ENCODE assay signal across 9 mouse cellular contexts in genomic region chr2:31006434-31006833, GRCm38 (mm10). TPM values are rescaled to one million over a fixed set of nuclear protein-coding genes. Genes with fewer than 3 reads are reported as not detected.
A peak's percentile ranks its signal among the peaks of the same experiment; 100 is the strongest.
DNase-seq lines count a peak whose midpoint lies in the region; ATAC-seq and TF ChIP-seq lines count a peak whose summit lies in the region.
"Had no signal": no experiment of that assay in that cellular context is flagged by ENCODE, and none has a peak within 500 bp of the region (broad histone marks: within the 10 kb centered on the region; RNA-seq: fewer than 3 reads in every experiment).

No protein-coding gene starts in this region.

- no peak for TF ChIP-seq POLR2A in lung, adult 2 months (IDR thresholded peaks at IDR 0.05; ENCODE audit: borderline replicate concordance, extremely low read depth, low read depth, low read length)

- H3K9ac ChIP-seq in lung, embryonic 16.5 days (ENCODE audit: low read length), result no peak overlapping the region
- H3K9ac ChIP-seq: limb, embryonic 12.5 days had no signal

- 0 out of 2 replicates have a peak, but pooled peaks have one; percentile 31 for ATAC-seq in lung, embryonic 16.5 days (ENCODE audit: low read depth)

- no peak for TF ChIP-seq CTCF in lung, adult 2 months (IDR thresholded peaks at IDR 0.05; ENCODE audit: insufficient read depth, low read length)
- no peak for TF ChIP-seq CTCF in layer of hippocampus, adult 2 months (conservative IDR thresholded peaks at IDR 0.05)

- H3K4me1 ChIP-seq in lung, embryonic 16.5 days (replicated peaks; ENCODE audit: control insufficient read depth, insufficient read depth, low read length), result peaks cover 3% of the 10 kb centered on the region; the same call in 1 of the 2 replicates
- H3K4me1 ChIP-seq in lung, adult 2 months (ENCODE audit: control insufficient read depth, insufficient read depth, low read length), result no peaks in the 10 kb centered on the region
- H3K4me1 ChIP-seq: limb, embryonic 12.5 days had no signal

- intact Hi-C loops in heart, postnatal 10 days (cut with DNase I), result no loop called here
- intact Hi-C loops in left cerebral cortex, postnatal 14 days (cut with DNase I), result no loop called here

- no peak overlapping the region for H3K4me3 ChIP-seq in lung, embryonic 16.5 days (ENCODE audit: low read length)
- H3K4me3 ChIP-seq in lung, adult 2 months (replicated peaks; ENCODE audit: extremely low read depth, low read depth, low read length), result no peak overlapping the region
- no peak overlapping the region for H3K4me3 ChIP-seq in layer of hippocampus, adult 2 months
- H3K4me3 ChIP-seq: limb, embryonic 12.5 days had no signal

- no peak for DNase-seq in lung, adult 2 months
- peak; percentile 86 for DNase-seq in c-Kit-positive CD71-positive TER-119-positive erythroid progenitor cells, embryonic 14.5 days (ENCODE audit: low spot score)
- peak; percentile 76 to 80 for DNase-seq in heart, postnatal 10 days
- DNase-seq in spleen, postnatal 10 days (ENCODE audit: low spot score in 2 of 2), result peak; percentile 46 to 72
- no peak for DNase-seq in left cerebral cortex, postnatal 14 days (ENCODE audit: low spot score in 2 of 2)
- no peak for DNase-seq in right cerebral cortex, adult 18-20 months
- no peak for DNase-seq in layer of hippocampus, adult 2 months (ENCODE audit: low spot score in 2 of 2)

- WGBS in lung, embryonic 16.5 days, result 56% methylated on average over 5 of the region's 5 CpGs
- 61% methylated on average over 5 of the region's 5 CpGs for WGBS in lung, adult 2 months

- no peak overlapping the region for H3K27ac ChIP-seq in lung, embryonic 16.5 days (ENCODE audit: low read length)
- H3K27ac ChIP-seq in layer of hippocampus, adult 2 months, result no peak overlapping the region
- H3K27ac ChIP-seq: limb, embryonic 12.5 days had no signal

- no peaks in the 10 kb centered on the region; the same call in 1 of the 2 replicates for H3K36me3 ChIP-seq in lung, embryonic 16.5 days (ENCODE audit: control insufficient read depth, insufficient read depth, low read length)

- no peak overlapping the region for H3K4me2 ChIP-seq in lung, embryonic 16.5 days (ENCODE audit: low read depth, low read length)
- H3K4me2 ChIP-seq: limb, embryonic 12.5 days had no signal

- H3K27me3 ChIP-seq in lung, embryonic 16.5 days (ENCODE audit: control insufficient read depth, insufficient read depth, low read depth, low read length), result no peaks in the 10 kb centered on the region
- H3K27me3 ChIP-seq: limb, embryonic 12.5 days had no signal

- no peaks in the 10 kb centered on the region for H3K9me3 ChIP-seq in lung, embryonic 16.5 days (ENCODE audit: control insufficient read depth, low read length)
- H3K9me3 ChIP-seq: limb, embryonic 12.5 days had no signal

RNA-seq across cellular contexts. Expression of gene Usp20, which starts 24.4 kb away (rescaled TPM):
- 16.3 and 16.5 TPM in 2 replicates for polyA plus RNA-seq in lung, embryonic 16.5 days (2015; fragmentation: Nextera tagmentation; extraction: Ambion mirVana)
- polyA plus RNA-seq in lung, adult 2 months (2012; rRNA removed), result 14.6 and 18.5 TPM in 2 replicates
- total RNA-seq in heart, postnatal 10 days (2021), result 10 to 100 TPM; 58.5 to 61.1 TPM
- 10 to 100 TPM; 60.5 to 66.1 TPM for total RNA-seq in left cerebral cortex, postnatal 14 days (2021)
- total RNA-seq in layer of hippocampus, adult 2 months (2021), result 10 to 100 TPM; 83.9 to 87.1 TPM

RNA-seq across cellular contexts. Expression of gene BC005624, which starts 24.4 kb away (rescaled TPM):
- 57.6 and 58.9 TPM in 2 replicates for polyA plus RNA-seq in lung, embryonic 16.5 days (2015; fragmentation: Nextera tagmentation; extraction: Ambion mirVana)
- 19.7 and 33.2 TPM in 2 replicates for polyA plus RNA-seq in lung, adult 2 months (2012; rRNA removed)
- total RNA-seq in heart, postnatal 10 days (2021), result 10 to 100 TPM; 19.2 to 19.9 TPM
- total RNA-seq in left cerebral cortex, postnatal 14 days (2021), result 10 to 100 TPM; 56.9 TPM
- total RNA-seq in layer of hippocampus, adult 2 months (2021), result 10 to 100 TPM; 66.8 to 68.5 TPM

RNA-seq across cellular contexts. Expression of gene Tor1a, which starts 38.7 kb away (rescaled TPM):
- 72.8 and 77.1 TPM in 2 replicates for polyA plus RNA-seq in lung, embryonic 16.5 days (2015; fragmentation: Nextera tagmentation; extraction: Ambion mirVana)
- polyA plus RNA-seq in lung, adult 2 months (2012; rRNA removed), result 33.3 and 37.4 TPM in 2 replicates
- total RNA-seq in heart, postnatal 10 days (2021), result 10 to 100 TPM; 18.9 to 20.7 TPM
- total RNA-seq in left cerebral cortex, postnatal 14 days (2021), result 10 to 100 TPM; 42.6 to 45.7 TPM
- total RNA-seq in layer of hippocampus, adult 2 months (2021), result 10 to 100 TPM; 52.4 to 56.7 TPM

RNA-seq across cellular contexts. Expression of gene Tor1b, which starts 53.7 kb away (rescaled TPM):
- polyA plus RNA-seq in lung, embryonic 16.5 days (2015; fragmentation: Nextera tagmentation; extraction: Ambion mirVana), result 35.0 and 38.4 TPM in 2 replicates
- polyA plus RNA-seq in lung, adult 2 months (2012; rRNA removed), result 23.6 and 30.2 TPM in 2 replicates
- total RNA-seq in heart, postnatal 10 days (2021), result 10 to 100 TPM; 29.3 to 34.0 TPM
- total RNA-seq in left cerebral cortex, postnatal 14 days (2021), result 10 to 100 TPM; 31.6 to 34.6 TPM
- total RNA-seq in layer of hippocampus, adult 2 months (2021), result 10 to 100 TPM; 36.7 to 40.0 TPM

Comparison
In these comparisons a context has a peak if more than half of its experiments do, and no peak if none do; other contexts are left out.
1. DNase-seq: peak in c-Kit-positive CD71-positive TER-119-positive erythroid progenitor cells, embryonic 14.5 days (single experiment), heart, postnatal 10 days (2 of 2) and spleen, postnatal 10 days (2 of 2); none in lung, adult 2 months (single experiment), left cerebral cortex, postnatal 14 days (0 of 2), right cerebral cortex, adult 18-20 months (single experiment) and layer of hippocampus, adult 2 months (0 of 2).